Mouse (Mus musculus): ENCODE results near the gene Pcsk1n.

- TF ChIP-seq GATA1 (IDR thresholded peaks at IDR 0.05; ENCODE audit: borderline replicate concordance, low read length) (no peak), FLI1 (IDR thresholded peaks at IDR 0.05; ENCODE audit: low read length) (no peak)
Measured at GRCm38 (mm10) chrX:7945618-7946017, 26.0 kb downstream of the Pcsk1n start.
